Mouse (Mus musculus): Measurements from ENCODE around the gene Wrap73.
A peak's percentile ranks its signal among the peaks of the same experiment; 100 is the strongest.

Wrap73 gene

DNA sequence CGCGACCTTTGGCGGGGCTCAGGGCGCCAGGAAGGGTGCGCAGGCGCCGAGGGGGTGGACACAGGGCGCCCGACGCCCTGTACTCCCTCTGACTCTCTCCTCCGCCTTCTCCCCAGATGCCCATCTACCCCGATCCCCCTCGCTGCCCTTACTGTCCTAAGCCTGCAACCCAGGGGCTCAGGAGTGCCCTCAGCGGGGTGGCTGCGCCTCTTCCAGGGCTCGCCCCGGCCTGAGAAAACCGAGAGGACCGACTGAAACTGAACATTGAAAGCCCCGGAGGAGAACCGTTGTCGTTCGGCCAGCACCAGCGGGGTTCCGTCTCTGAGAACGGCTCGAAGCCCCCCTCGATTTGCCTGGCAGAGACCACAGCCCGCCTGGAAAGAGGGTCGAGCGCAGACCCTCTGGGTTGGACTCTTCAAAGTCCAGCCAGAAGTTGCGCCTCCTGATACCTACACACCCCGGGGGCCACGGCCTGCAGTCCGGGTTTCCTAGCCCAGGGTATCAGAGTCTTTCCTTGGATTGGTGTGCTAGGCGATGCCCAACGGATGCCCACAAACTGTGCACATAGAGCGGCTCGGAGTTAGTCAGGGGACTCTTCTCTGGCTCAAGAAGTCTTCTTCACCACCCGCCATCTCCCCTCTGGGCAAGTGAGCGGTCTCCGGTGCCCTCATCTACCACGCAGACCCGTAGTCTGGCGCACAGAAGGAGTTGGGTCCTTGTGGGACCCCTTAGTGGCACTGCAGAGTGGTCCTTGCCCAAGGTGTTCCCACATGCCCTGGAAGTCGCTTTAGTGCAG, 1.8 kb upstream of the Wrap73 start:
- DNase-seq (ENCODE audit: low spot score) = no peak

DNA sequence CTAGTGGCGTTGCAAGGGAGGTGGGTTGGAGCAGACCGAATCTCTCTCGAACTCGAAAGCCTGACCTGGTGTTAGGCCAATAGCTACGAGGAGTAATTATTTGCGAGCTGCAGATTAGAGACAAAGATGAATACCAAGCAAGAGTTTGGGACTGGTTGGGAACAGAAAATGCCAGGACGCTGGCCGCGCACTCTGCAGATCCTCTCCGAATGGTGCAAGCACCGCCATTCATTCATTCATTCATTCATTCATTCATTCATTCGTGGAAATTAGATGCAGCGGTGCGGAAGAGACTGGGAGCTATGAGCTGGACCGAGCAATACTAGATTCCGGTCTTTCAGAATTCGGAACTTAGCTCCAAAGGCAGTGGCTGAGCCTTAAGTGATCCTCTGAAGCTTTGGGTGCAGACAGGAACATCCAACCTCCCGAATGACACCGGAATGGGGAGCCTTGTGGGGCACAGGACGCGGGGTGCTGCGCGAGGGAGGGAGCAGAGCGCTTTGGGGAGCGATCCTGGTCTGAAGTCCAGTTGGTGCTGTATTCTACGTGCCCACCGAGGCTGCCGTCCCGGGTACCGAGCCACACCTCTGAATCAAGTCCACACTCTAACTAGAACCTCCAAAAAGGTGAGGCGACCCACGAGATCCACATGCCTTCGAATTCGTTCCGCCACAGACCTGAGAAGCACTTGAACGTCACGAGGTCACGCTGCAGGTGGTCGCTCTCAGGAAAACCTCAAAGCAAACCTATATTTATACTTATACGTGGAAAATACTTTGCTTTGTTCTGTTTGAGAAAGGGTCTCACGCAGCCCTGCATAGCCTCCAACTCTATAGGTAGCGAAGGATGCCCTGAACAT, 934 bp upstream of the Wrap73 start:
- DNase-seq (ENCODE audit: low spot score) = no peak

DNA sequence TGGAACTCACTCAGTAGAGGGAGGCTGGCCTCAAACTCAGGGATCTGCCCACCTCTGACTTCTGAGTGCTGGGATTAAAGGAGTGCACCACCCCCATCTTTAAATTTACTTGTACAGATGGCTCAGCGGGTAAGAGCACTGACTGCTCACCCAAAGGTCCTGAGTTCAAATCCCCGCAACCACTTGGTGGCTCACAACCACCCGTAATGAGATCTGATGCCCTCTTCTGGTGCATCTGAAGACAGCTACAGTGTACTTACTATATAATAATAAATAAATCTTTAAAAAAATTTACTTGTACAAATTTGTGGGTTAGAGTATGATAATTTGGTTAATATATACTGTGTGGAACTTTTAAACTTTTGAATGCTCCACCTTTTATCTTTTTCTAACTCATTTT, 2.5 kb downstream of the Wrap73 start:
- DNase-seq (ENCODE audit: low spot score) = no peak

DNA sequence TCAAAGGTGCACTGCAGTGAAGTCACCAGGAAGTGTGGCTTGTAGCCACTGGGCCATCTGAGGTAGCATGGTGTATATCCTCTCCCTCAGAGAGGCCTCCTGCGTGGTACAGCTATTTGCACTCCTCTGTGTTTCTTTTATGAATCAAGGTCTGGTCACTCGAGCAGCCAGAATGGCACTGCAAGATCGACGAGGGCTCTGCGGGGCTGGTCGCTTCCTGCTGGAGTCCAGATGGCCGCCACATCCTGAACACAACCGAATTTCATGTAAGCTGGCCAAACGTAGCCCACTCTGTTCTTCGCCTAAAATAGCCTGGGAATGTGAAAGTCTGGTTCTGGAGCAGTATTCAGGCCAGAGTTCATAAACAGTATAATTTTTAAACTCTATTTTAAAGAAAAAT, 4.2 kb downstream of the Wrap73 start:
- no peak for DNase-seq (ENCODE audit: low spot score)

DNA sequence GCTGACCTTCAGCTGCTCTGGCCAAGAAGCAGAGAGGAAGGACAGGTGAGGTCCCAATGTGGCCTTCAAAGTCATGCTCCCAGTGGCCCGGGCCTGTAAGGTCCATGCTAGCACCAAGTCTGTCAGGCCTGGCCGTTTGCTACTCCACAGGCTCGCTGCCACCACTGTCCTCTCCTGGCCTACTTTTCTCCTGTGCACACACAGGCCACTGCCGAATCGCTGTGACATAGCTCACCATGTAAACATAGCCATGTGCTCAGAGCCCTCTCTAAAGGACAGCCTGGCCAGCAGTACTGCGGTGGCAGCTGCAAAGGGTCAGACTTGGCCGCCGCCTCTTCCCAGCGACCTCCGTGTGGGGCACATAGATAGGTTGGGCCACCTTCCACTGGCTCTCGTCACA, 11.9 kb downstream of the Wrap73 start:
- DNase-seq (ENCODE audit: low spot score) = no peak

DNA sequence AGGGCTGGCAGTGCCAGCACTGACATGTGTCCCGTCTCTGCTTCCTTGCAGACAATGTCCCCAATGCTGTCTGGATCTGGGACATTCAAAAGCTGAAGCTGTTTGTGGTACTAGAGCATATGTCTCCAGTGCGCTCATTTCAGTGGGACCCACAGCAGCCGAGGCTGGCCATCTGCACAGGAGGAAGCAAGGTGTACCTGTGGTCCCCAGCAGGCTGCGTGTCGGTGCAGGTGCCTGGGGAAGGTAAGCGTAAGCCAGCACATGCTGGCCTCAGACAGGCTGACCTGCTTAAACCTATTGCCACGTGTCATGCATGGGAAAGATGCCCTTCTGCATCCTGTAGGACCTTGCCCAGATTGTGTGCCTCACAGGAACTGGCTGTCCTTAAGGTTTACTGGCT, 13.9 kb downstream of the Wrap73 start:
- no peak for DNase-seq (ENCODE audit: low spot score)

DNA sequence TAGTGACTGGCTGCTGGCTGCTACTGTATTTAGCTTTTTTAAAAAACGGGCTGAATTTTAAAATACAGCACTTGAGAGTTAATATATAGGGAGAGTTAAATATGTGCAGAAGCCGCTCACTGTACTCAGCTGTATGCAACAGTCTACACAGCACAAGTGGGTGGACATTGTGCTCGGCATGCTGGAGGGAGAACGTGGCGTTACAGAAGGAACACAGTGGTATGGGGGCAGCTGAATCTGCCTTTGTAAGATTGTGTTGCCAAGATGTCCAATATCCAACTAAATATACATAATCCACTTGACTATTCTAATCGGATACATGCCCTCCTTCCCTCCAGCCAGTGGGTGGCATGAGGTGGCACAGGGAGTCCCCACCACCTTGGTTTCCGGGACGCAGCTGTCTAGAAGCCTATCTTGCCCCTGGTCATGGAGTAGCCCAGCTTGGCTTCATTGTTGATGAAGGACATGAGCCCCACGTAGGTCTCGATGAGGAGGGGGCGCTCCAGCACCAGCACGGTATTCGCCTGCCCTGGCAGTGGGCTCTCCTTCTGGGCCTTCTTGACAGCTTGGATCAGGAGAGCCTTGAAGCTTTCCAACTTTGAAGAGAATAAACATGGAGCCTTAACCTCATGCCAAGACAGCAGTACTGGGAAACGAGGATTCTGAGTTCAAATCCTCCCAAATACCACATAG, 15.9 kb downstream of the Wrap73 start:
- no peak for DNase-seq (ENCODE audit: low spot score)

DNA sequence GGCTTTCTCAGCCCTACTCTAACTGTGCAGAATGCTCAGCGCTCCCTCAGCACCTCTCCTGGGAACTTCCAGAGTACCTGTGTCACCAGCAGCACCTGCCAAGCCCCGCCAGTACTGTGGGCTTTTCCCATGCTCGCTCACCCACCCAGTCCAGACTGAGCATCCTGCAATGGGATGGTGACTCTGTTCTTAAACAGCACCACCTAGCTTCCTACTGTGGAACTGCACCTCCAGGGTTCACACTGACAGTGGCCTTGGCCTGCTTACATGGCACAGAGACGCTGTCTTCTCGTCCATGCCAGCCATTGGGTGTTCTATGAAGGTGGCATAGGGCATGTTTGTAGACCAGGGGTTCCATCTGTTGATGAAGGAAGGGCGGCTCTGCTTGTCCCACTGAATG, 16.8 kb downstream of the Wrap73 start:
- no peak for DNase-seq (ENCODE audit: low spot score)

DNA sequence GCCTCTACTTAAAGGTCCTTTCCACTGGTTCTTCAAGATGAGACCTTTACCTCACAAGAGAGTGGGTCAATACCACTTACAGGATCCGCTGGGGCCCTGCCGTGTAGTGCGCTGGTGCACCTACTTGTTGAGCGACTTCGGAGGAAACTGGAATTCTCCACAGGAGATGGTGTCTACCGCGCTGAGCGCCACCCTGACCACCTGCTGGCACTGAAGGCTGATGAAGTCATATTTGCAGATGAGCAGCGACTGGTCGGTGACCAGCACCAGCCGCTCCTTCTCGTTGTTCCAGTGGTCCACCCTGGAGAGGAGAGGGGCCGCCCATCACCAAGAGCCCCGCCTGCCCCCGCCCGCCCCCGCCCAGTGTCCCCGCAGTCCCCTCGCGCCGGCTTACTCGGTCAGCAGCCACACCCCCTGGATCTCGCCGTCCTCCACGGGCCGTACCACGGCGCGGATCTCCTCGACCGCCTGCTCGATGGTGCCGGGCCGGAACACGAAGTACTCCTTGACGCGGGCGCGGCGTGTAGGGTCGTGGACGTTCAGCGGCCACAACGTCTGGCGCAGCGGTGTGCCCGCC, 17.9 kb downstream of the Wrap73 start:
- DNase-seq (ENCODE audit: low spot score) = no peak

DNA sequence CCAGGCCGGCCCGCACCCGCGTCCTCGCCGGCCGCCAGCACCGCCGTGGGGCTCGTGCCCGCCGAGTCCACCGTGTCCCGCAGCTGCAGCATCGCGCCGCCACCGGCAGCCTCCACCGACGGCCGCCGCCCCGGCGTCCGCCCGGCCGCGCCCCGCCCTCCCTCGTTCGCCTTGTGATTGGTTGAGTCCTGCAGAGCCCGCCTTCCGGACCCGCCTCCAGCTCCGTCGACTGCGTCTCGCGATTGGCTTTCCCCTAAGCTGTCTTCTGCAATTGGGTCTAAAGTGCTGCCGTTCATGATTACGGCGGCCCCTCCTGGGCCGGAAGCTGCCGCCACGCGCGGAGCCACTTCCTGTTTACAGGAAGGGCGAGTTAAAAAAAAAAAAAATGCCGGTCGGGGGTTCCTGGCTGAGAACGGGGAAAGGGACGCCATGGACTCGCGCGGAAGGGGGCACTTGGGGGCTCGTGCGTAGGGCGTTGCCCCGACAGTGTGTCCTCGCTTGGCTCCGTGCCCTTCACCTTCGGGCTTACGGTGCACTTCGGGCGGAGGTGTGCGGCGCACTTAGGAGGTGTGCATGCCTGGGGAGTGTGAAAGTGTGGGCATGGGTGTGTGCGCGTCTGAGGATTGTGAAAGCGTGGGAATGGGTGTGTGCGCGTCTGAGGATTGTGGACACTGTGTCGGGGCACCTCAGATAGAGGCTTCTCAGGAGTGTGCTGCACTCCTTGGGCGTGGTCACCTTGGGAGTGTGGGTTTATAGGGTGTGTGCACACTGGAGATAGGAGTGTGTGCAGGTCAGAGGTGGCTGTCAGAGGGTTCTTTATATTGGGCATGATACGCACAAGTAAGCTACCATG, 18.6 kb downstream of the Wrap73 start, which contains the start of gene Tprgl:
Gene Tprgl, minus strand, starts transcription at position 129 of the 853 bp plus-strand sequence.
- DNase-seq (ENCODE audit: low spot score) = peak; percentile 85

DNA sequence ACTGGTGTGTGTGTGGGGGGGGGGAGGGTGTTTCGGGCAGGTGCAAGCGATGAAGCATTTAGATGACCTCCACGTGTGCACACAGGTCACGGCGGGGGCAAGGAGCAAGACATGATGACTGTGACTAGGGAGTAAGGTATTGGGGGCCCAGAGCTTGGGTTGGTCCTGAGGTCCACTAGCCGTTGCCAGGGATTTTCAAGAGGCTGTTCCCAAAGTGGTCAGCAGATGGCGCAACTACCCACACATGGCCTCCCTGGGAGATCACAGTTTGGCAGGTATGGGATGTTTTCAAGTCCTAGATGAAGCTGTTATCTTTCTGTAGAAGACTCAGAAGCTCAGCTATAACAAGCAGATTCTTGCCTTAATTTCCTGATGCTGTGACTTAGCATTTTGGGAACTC, 21.1 kb downstream of the Wrap73 start:
- no peak for DNase-seq (ENCODE audit: low spot score)

DNA sequence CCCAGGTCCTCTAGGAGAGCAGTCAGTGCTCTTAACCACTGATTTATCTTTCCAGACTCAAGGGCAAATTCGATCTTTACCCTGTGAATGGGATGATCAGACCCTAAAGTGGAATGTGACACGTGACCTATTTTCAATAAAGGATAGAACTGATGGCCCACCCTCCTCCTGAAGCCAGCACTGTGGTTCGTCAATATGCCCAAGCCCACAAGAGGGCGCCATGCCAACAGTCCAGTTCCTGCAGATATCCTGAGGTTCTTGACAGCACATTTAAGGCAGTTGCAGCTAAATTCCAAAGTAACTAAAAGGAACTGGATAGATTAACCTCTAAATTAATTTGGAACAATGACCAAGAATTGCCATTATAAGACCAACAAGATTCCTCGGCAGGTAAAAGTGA, 24.9 kb downstream of the Wrap73 start:
- peak; percentile 65 for DNase-seq (ENCODE audit: low spot score)

DNA sequence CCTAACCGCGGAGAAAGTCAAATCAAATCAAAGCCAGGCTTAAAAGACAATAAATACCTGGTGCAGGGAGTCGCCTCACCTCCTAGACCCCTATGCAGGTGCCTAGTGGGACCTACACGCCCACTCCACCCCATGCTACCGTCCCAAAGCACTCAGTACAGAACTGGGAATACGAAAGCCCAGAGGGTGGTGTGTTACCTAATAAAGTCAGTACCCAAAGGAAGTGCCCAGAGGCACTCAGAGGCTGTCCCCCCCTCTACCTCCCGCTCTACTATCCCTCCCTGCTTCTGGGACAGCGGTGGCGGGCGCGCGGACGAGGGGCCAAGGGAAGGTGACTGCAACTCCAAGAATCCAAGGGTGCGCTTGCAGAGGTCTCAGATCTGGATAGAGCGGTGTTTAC, 27.8 kb downstream of the Wrap73 start:
- no peak for DNase-seq (ENCODE audit: low spot score)

DNA sequence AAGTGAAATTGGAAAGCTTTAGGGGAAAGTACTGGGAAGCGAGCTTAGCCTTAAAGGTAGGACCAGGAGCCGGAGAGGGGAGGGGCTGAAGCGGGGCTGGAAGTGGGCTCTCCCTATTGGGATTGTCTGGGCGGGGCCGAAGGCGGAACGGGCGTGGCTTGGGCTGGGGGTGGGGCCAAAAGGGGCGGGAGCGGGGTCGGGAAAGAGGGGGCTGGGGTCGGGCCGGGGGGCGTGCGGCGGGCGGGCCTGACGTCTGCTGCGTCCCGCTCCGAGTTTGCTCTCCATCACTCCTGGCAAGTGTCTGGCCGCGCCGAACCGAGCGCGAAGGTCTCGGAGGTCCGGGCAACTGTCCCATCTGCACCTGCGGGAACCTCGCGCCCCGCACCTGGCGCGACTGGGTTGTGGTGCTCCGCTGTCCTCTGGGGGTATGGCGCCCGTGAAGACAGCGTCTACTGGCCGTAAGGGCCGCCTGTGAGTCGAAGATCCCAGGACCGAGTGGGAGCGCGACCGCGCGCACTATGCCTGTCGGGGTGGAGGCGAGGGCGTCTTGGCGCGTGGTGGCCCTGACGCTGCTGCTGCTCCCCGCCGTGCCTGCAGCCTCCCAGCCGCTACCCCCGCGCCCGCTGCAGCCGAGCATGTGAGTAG, 28.5 kb downstream of the Wrap73 start, which contains the start of gene Megf6:
Gene Megf6, plus strand, starts transcription at position 225 of the 645 bp plus-strand sequence.
- DNase-seq (ENCODE audit: low spot score) = no peak

DNA sequence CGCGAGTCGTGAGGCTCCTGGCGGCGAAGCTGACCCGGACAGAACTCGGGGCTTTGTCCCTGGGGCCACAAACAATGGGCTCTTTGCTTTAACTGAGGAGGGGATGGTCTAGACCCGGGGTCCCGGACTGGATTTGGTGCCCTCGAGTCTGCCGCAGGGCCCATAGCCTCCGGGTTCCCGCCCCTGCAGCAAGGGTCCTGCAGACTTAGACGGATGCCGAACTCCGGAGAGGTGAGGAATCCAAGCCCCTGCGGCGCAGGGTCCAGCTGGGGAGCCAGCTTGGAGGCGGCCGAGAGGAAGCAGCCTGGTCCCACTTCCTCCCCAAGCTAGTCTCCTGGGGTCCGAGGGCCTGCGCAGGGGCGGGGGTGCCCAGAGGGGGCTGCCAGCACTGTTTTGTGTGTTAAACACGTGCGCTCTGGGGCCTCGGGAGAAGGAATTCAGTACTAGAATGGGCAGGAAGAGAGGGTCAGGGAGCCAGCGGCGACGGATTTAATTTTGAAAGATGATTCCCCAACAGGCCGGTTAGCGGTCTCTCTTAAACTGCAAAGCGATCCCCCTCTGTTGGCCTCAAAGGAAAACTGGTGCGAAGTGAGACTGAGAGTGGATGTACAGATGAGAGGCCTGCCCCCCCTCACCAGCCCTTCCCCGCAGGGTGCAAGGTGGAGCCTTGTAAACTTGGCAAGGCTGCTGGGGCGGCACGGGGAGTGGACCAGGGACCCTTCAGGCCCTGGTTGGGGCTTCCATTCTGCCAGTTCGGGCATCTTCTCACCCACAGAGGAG, 29.2 kb downstream of the Wrap73 start:
- DNase-seq (ENCODE audit: low spot score) = no peak

DNA sequence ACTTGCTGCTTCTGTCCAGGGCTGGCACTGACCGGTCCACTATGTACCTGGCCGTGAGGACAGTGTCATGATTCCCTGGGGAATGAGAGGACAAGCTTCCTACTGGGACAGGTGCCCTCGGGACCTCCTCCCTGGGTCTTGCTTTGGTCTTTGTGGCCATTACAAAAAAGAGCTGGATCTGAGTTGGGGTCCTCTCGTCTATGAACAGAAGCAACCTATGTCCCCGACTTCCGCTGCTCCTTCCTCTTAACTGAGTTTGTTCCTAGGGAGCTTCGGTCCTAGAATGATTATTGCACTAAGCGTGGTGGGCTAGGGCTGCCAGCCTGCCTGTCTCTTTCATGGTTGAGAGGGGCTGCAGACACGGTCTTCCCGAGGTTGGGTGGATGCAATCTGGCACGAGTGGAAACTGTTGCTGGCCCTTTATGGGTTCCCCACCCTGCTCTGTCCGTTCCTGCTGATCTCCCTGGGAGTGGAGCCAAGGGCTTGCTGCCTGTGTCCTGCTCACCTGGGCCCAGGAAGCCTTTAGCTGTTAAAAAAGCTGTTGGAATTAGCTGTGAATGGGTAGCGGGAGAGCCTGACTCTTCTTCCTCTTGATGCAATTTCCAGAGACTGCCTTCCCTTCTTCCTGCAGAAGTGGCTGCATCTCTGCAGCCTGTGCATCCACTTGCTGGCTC, 29.9 kb downstream of the Wrap73 start:
- DNase-seq (ENCODE audit: low spot score) = no peak

DNA sequence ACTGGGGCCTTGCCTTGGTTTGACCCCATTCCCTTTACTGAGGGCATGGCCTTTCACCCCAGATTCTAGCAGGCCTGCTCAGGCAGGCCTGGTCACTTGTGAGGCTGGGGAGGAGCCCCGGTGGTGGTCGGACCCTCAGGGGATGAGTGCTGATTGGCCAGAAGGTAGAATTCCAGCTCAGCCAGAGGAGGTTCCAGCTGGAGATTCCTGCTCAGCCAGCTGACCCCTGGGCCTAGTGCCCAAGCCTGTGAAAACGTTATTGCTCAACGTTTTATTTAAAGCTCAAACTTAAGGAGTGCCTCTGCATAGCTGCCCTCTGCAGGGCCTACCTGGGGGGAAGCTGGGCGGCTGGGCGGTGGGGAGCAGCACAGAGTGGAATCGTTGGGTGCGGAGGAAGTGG, 35.1 kb downstream of the Wrap73 start:
- no peak for DNase-seq (ENCODE audit: low spot score)

DNA sequence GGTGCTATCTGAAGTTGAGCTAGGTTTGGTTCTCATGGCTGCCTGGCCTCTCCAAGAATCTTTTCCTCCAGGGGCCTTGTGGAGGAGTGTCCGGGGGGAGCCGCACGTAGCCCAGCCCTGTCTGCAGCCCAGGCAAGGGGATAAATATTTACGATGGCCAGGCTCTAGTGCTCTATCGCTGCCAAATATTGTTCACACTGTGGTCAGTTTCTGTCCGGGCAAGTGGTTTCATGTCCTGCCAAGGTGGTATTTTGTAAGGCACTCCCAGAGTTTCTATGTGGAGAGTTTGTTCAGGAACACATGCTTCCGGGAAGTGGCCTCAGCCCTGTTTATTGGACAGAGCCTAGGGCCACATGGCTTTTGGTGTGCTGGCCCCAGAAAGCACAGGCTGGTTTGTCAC, 38.8 kb downstream of the Wrap73 start:
- no peak for DNase-seq (ENCODE audit: low spot score)

DNA sequence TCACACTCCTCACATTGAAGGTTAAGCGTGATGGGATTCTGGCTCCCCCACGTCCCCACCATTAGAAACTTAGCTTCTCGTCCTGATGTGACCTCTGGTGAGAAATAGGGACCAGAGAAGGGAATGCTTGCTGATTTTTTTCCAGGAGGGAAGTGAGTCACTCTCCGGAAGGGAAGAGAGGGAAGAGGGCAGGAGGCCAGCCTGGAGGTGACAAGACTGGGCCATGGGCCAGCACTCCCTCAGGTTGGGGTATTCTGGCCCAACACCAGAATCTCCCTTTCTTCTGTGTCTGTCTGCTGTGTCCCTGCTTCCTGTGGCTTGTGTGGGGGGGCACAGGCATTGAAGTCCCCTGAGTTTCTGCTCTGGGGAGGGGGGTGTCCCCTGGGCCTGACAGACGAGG, 41.4 kb downstream of the Wrap73 start:
- no peak for DNase-seq (ENCODE audit: low spot score)
